Mouse (Mus musculus) MEL-GATA-1-ER (cell line): ENCODE data around the gene Ankrd16.

Source experiments
- DNase-seq: peaks from one replicate; pipeline ENCODE4 v3.0.0-alpha.2; 2012; ENCODE audit warnings: low read depth; ENCODE audit errors: extremely low read depth

Gene Ankrd16

DNA sequence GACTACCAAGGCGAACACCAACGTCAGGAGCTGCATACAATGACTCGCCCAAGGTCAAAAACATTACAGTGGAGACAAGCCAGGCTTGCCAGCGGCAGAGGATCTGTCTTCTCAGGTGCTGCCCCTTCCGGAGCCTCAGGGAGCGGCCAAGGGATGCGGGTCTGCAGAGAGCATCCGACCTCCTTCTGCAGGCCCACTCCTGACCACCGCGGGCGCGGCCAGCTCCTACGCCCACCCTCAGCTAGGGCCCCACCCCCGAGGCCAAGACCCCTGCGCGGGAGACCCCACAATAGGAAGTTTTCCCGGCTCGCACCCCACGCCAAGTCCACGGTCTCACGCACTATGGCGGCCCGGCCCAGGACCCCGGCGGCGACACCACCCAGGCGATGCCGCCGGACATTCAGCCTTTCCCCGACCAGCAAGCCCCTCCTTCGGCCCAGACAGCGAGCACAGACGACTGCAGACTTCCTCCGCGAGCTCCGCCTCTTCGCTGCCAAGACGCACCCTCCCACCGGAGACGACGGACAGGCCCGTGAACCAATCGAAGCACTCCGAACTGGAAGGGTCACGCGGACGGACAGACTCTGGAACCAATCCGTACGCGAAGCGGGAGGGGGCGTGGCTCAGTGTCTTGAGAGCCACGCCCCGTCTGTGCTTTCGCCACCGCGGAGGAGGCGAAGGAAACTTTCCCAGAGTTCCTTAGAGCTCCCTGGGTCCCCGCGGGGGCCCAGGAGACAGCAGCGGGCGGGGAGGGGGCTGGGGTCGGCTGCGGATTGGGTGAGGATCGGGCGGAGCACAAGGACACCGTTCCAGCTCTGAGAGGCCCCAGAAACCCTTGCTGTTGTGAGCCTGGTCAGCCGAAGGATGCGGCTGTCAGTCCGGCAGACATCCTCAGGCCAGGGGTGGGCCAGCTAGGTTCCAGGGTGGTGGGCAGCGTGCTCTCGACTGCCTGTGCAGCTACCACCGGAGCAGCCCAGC is at the start of gene Ankrd16, which contains the start of gene Fbh1:
Gene Ankrd16 (plus strand): TSS at position 786 of the 978 bp plus-strand sequence.
Gene Fbh1 (minus strand): TSS at position 492 of the 978 bp plus-strand sequence.
- DNase-seq = peak; percentile 98

DNA sequence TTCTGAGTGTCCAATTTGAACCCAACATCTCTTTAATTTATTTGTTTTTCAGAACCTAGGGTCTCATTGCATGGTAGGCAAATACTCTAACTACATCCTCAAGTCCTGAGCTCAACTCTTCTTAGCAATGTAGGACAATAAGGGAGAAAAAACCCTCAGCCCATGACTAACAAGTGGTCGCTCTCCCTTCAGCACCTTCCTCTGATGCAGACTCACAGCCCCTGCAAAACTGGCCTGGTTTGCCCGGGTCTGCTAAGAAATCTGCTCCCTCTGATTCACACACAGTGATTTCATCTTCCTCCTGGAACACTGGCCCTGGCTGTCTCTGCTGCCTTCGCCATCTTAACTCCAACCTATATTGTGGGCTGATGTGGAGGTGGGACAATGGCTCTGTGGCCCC is 48.6 kb upstream of the Ankrd16 start:
- no peak for DNase-seq

DNA sequence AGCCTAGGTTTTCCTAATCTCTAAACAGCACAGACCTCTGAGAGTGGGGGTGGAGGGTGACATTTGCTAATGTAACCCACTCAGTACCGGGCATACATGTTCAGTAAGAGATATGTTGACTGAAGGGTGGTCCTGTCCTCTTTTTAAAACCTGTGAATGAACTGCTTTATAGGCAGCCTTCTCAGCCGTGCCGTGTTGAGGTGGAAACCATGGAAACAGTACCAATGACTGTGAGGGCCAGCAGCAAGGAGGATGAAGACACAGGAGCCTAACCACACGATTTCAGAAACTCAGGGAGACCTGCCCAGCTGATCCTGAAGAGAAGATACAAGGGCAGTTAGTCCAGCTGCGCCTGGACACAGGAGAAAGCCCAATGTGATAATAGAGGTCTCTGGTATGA is 44.7 kb upstream of the Ankrd16 start:
- DNase-seq = no peak

DNA sequence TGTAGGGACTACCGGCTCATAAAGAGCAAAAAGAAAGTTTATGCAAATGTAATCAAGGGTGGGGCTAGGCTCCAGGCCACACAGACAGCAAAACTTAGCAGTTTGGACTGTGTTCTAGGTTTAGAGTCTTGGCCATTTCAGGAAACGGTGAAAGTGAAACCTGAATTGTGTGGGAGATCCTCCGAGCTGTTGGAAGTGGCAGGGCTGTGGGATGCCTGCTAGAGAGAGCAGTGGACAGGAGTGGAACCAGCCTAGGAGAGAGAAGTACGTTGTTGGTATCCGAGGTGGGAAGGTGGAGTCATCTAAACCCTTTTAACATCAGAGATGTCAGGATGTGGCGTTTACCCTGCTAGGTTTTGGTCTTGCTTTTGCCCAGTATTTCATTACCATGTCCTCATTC is 41.8 kb upstream of the Ankrd16 start:
- no peak for DNase-seq

DNA sequence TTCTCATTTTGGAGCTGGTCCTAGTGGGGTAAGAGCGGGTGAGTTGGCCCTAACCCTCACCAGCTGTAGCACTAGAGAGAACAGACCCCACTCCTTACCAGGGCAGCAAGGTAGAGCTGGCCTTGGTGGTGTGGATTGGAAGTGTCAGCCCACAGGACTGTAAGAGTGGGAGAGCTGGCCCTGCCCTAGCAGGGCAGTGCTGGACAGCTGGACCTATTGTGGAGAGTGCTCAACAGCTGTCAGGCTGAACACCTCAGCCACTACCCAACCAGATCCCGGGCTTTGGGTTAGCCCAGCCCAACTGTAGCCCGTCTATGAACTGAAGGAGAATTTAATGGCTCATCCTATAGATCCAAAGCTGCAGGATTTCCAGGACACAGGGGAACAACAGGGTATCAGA is 38.9 kb upstream of the Ankrd16 start:
- DNase-seq = no peak

DNA sequence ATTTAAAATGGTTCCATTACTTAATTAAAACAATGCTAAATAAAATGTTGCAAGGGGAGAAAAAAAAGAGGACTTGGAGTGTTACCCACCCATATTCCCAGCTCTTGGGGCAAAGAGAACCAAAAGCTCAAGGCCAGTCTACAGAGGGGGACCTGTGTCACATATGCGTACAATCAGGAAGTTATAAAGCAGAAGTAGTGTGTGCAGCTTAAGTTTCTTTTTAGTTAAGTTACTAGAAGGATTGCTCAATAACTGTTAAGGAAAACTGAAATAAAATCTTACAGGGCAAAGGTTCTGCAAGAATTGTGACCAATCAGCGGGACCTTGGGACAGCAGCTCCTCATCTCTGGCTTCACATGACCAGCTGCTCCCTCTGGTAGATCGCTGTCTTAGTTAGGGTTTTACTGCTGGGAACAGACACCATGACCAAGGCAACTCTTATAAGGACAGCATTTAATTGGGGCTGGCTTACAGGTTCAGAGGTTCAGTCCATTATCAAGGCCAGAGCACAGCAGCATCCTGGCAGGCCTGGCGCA is 38.1 kb upstream of the Ankrd16 start:
- DNase-seq = peak; percentile 25

DNA sequence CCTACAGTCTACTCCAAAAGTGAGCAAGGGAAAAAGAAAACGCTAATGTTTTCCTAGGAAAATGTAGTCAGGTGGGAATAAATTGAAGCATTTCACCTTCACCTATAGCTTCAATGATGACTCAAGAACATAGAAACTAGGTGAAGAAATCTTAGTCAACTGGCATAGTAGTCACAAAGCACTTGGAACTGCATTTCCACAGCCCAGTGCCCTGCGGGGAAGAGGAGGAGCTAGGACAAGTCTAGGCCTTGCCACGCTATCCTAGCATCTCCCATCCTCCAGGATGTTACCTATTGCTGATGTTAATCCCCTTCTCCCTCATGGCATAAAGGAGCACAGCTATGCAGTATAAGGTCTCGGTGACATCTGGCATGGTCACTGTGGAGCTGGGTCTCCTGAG is 15.1 kb upstream of the Ankrd16 start:
- DNase-seq = no peak

DNA sequence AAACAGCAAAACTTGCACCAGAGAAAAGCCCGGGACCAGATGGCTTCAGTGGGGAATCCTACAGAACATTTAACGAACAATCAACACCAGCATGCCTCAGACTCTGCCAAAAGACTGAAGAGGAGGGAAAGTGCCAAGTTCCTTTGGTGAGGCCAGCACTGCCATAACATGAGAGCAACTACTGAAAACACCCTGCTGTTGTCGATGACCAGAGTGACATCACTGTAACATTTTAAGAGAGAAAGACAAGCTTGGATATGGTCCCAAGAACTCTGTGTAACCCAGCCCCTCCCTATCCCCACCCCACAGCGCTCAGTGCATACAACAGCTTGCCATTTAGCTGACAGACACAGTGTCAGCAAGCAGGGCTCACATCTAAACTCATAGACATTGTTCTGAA is 12.0 kb upstream of the Ankrd16 start:
- DNase-seq = no peak

DNA sequence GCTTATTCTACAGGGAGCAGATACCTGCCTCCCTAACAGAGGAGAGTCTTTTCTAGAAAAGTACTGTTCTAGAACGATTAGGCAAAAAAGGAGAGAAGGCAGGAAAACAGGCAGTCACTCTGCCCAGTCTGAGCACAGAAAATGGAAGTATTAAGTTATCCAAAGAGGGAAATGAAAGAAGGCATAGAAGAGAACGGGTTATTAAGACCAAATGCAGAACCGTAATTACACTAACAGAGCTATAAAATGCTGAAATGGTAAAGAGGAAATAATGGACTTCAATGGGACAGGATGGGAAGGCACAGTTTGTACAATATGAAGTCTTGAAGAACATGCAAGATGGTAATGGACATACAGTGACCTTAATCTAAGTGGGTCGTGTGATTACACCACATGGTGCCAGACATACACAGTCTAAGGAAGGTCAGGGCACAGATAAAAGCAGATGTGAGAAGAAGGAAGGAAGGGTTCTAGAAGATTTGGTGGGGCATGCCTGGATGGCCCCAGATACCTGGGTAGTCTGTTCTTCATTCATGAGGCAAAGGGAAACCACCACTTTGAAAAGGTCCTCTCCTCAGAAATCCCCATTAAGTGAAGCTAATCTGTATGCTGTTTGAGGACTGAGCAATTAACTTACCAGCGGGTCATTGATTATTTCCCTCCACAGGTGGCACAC is 11.1 kb upstream of the Ankrd16 start:
- DNase-seq = no peak

DNA sequence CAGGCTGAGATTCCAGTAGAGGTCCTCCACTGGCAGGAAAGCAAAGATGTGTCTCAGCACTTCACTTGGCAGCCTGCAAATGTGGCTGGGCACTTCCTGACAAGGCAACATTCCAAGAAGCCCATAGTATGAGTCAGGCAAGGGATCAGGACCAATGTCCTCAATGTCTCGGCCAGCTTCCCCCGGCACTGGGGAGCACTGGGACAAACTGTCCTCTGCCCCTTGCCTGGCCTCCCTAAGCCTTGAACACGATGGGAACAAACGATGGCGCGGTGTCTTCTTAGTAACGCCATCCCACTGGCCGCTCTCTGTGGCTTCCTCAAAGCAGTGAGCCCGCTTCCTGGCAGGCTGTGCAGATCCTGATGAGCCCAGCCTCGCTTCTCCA is 10.5 kb upstream of the Ankrd16 start:
- DNase-seq = no peak

DNA sequence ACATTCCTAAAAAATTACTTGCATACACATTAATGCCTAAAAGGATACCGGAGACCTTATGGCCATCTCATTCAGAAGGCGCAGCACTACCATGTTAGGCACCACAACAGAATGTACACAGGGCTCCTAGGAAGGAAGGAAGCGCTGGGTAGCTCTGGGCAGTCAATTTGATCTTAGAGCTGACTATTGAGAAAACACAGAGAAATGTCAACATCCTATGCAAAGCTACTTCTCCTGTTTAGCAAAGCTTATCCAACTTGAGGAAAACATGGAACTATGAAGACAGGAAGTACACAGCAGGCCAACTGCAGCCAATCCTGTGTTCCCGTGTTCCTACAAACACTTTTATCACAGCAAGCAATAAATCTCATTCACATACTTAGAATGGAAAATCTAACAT is 6.0 kb upstream of the Ankrd16 start:
- no peak for DNase-seq

DNA sequence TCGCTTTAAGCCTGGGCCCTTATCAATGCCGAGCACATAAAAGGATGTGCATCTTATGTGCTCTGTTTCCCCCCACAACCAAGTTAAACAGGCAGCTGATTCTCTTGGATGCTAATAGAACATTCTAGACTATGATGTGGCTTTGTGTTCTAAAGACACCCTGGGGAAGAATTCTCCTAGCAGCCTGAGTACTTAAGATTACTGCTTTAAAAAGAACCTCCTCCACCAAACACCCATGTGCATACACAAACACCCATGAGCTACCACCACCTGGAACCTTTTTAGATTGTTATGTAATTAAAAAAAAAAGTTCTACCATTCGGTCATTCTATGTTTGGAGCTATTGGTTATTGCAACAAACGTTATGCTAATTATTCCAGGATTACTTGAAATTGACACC is 5.3 kb upstream of the Ankrd16 start:
- DNase-seq = no peak

DNA sequence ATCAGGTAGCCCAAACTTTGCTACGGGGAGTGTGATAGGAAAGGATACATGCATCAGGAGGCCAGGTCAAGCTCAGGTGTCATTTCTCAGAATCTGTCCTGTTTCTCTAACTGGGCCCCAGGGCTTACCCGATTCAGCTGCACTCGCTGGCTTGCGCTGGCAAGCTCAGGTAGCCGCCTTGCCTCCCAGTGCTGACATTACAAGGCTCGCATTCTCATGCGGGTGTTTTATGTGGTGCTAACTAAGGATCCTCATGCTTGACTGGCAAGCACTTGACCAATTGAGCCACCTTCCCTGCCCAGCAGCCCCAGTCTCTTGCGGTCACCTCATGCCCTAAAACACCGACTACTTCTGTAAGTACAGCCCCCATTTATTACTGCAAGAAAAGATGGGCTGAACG is 3.2 kb upstream of the Ankrd16 start:
- no peak for DNase-seq

DNA sequence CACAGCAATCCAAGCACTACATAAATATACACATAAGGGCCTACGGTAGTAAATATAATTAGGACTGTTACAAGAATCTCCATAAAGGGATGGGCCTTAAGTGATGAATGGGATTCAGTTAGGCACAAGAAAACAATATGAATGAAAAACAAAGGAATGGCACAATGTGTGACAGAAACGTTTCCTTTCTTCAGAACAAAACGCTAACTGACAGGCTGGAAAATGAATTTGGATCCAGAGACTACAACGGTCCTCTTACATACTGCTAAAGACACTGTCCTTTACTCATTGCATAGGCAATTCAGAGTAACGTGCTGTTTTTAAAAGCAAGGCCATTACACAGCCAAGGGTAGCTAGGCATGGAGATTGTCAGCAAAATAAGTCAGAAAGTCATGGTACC is 2.6 kb upstream of the Ankrd16 start:
- DNase-seq = no peak

DNA sequence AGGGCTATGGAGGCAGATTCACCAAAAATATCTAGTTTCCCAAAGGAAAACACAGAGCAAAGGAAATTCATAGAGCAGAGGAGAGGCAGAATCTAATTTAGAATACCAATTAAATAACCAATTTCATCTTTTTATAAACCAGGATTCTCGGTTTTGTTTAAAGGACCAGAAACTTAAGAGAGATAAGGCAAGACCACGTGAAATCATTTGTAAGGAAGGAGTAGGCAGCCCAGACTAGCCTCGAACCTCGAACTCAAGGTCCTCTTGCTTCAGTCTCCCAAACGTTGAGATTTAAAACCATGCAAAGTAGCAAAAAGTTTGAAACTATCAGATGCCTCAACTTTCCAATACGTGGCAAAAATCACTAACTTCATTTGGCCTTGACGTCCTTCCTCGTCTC is 1.3 kb upstream of the Ankrd16 start:
- no peak for DNase-seq

DNA sequence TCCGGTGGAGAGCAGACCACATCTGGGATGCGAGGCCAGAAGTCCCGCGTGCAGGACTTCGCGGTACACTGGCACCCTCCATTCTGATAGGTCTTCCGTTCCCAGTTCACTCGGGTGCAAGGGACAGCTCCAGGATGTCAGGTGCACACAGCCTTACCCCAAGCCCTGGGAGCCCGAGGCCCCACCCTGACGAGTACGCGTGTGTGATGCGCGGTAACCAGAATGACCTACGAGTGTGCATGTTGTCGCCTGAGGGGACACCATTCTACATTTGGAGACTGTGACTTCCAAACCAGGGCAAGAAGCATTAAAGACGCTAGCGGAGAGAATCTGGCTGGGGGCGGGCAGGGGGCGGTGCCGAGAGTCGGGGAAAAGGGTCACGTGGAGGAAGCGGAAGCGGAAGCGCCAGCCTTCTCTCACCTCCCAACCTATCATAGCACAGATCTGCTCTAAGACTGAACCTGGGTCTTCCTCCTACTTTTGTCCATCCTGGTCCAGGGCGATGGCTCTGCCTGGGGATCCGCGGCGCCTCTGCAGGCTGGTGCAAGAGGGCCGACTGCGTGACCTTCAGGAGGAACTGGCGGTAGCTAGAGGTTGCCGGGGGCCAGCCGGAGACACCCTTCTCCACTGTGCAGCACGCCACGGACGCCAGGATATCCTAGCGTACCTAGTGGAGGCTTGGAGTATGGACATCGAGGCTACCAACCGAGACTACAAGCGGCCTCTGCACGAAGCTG is 579 bp downstream of the Ankrd16 start:
- DNase-seq = peak; percentile 83

DNA sequence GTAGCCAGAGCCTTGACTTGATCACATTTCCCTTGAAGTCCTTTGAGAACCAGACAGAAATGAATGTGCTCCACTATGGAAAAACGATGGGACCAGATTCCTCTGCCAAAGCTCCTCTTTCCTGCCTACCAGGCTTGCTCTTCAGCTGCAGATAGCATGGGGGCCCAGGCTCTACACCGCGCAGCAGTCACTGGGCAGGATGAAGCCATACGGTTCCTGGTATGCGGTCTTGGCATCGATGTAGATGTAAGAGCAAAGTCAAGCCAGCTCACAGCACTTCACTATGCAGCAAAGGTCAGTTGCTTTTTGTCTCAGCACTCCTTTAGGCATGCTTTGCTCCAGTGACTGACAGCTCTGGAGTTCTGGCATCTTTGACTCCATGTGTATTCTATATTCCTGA is 6.5 kb downstream of the Ankrd16 start:
- DNase-seq = no peak

DNA sequence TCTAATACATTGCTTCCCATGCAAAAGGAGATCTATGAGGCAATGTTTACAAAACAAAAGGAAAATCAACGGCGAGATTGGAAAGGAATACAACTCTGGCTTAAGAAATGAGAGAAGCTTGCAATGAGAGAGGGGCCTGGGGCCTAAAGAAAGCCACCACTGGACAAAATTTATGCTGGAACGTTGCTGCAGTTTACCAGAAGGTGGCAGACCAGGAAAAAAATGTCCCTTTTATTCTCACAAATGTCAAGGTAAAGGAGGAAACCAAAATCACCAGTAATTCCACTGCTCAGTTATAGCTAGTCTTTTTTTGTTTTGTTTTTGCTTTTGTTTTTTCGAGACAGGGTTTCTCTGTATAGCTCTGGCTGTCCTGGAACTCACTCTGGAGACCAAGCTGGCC is 17.0 kb downstream of the Ankrd16 start:
- DNase-seq = no peak

DNA sequence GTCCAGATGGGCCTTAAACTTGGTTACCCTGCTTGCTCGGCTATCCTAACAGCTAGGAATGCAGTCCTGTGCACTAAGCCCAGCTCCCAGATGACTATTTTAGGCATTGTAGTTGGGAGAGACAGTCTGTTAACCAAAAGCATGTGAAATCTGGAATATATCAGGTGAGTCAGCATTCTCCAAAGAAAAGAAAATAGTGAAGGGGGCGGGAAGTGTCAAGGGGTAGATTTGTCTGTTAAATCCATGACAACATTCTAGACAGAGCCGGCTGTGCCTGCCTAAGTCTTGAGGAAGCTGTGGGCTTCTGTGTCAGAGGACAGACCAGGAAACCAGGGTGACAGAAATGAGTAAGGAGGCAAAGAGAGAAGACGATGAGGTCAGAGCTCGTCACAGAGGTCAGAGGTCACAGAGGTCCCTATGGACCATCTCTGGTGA is 20.3 kb downstream of the Ankrd16 start:
- DNase-seq = no peak

DNA sequence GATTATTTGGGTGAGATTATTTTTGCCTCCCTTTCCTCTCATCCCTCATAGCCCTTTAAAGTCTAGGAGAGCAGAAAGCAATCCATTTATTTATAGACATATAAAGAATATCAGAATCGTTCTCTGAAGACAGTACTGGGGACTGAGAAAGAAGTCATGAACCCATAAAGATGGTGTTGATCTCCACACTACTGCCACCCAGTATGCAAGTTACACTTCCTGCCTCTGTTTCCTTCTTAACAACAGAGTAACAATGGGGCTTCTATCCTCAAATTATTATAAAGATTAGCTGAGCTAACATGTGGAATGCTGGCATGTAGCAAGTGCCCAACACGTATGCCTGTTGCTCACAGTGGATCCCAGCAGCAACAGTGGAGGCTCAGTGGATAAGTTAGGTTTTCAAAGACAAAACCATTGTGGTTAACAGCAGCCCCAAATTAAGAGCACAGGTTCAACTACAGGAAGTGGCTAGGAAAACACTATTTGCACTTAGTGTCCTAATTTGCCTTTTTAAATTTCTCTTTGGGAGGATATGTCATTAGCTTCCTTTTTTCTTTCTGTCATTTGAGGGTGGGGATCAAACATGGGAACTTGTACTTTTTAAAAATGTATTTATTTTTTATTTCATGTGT is 23.7 kb downstream of the Ankrd16 start:
- no peak for DNase-seq
